Mouse (Mus musculus) cerebellum, adult 8-10 months (tissue): ENCODE results near the gene Hif1an.

Experiments used
- DNase-seq: peaks from one replicate; pipeline ENCODE4 v3.0.0; 2022

Hif1an gene

DNA sequence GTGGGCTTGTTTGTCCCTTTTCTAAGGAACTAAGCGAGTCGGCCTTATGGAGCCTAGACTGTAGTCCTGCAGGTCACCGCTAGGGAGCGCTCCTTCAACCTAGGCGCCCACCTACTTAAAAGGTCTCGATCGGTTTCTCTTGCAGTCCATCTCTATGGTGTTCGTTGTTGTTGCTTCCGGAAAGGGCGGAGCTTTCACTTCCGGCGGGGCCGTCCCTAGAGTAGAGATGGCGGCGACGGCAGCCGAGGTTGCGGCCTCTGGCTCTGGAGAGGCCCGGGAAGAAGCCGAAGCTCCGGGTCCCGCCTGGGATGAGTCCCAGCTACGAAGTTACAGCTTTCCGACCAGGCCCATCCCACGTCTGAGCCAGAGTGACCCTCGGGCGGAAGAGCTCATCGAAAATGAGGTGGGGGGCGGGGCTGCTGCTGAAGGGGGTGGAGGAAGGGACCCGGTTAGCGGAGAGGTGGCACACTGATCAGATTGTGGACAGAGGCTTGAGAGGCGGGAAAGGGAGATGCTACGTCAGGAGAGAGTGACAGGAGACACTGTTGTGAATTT is at the start of gene Hif1an:
Gene Hif1an, plus strand, starts transcription at position 199 of the 555 bp plus-strand sequence.
- peak; percentile 96 for DNase-seq

DNA sequence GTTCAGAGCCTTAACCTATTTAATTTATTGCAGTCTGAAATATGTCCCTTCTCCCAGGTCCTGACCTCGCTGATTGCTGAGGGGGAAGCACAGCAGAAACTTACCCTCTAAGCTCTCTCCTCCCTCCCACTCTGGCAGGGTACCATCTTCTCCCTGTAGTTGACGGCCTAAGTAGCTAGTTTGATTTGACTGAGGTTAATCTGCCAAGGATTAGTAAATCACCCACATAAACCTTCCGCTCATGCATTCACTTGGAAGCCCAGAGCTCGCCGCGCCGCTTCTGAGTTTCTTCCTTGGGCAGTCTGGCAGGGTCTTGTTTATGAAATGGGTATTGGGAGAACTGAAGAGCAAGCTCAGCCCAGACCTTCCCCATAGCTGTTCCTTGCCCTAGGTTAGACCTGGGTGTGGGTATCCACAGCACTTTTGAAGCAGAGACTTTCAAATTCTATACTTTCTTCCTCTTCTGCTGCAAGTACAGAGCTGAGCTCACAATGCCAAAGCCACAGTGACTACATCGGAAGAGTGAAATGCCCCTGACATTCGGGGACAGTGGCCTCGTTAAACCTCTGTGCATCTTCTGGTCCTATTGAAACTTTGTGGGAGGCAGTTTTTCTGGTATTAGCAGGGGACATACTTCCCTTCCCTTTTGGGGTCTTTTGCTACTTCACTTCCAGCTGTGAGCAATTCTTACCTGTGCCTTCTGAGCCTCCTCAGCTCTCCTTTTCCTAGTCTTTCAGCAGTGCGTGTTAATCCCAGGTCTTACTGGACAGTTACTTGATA is 49.4 kb upstream of the Hif1an start:
- no peak for DNase-seq

- DNase-seq: no peak
Measured at GRCm38 (mm10) chr19:44513921-44514482, 48.6 kb upstream of the Hif1an start.

GRCm38 (mm10) chr19:44514521-44515451 is 47.9 kb upstream of the Hif1an start:
- no peak for DNase-seq

GRCm38 (mm10) chr19:44515769-44516168 is 46.9 kb upstream of the Hif1an start:
- no peak for DNase-seq

DNA sequence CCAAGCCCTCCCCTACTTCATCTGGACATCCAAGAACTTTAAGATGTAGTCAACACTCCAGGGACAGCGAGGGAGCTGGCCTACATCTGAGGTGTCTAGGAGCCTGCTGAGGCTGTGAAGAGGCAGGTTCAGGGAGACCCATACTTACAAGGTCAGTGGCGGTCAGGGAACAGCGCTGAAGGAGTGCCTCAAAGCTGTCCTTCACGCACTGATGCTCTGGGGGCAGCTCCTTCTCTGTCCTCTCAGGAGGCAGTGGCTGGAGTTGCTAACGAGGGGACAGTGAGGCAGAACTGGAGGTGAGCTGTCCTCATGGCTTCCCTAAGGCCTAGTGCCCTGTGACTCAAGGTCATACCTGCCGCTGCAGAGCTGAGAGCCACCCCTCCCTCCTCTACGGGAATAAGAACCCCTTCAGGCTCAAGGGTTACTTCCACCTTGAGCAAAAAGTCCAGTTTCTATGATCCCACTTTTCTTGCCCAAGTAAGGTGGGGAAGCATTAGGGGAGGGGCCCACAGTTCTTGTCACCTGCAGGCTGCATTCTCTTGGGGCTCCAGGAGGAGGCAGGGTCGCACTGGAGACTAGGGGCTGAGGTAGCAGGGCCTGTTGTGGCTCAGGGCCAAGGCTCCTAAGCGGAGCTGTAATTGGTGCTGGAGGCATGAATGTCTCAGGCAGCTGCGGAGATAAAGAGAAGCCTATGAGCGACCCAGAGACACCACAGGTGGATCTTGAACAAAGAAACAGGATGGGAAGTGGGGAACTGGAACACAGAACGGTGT is 44.5 kb upstream of the Hif1an start:
- no peak for DNase-seq

DNA sequence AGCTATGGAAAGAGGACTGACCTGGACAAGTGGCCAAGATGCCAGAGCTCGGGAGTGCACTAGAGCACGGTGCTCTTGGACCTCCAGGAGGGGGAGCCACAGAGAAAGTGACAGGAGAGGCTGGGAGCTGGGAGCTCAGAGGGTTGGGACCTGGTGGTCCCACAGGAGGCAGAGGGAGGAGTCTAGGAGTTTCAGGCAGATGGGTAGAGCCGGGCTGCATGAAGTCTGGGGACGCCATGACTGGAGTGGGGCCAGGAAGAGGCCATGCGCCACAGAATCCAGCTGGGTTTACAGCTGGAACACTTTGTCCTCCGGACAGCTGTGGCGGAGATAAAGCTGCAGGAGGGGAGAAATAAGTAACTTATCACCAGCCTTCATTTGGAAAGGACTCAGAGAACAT is 43.5 kb upstream of the Hif1an start:
- DNase-seq: no peak

- no peak for DNase-seq
Measured at GRCm38 (mm10) chr19:44525551-44526205, 37.0 kb upstream of the Hif1an start.

DNA sequence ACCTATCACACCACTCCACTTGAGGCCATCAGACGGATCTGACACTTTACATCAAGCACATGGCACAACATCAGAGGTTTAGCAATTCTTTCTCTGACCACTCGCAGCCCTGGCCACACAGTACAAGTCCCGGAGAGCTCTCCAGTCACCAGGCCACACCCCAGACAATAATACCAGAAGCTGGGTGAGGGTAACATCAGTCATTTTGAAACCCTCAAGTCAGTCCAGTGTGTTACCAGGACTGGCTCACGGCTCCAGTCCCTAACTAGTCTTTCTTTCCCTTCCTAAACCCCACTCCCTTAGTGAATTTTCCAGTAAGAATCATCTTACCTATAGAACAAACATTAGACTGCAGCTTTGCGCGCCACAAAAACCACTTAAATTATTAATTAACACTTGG is 32.6 kb upstream of the Hif1an start:
- no peak for DNase-seq

GRCm38 (mm10) chr19:44535376-44535775 is 27.3 kb upstream of the Hif1an start:
- DNase-seq: no peak

GRCm38 (mm10) chr19:44537416-44537815 is 25.2 kb upstream of the Hif1an start:
- no peak for DNase-seq

DNA sequence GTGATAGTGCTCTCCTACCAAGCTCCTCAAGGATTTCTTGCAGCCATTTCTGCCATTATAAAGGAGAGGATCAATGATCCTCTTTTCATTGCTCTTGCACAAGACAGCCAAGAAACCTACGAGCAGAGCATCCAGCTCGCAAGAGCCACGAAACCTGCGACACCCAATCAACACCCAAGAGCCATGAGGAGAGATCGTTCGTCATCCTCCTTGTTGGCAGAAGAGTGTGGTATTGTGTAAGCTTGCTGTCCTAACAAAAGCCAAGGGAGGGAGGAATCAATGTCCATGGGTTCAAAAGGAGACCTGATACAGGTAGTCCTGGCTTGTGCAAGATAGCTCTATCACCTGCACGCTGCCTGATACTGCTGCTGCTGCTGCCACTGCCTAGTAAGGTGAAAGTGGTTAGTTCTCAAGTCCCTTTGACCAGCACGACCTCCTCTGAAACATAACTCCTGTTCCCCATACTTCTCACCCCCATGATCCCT is 19.9 kb upstream of the Hif1an start:
- DNase-seq: no peak

DNA sequence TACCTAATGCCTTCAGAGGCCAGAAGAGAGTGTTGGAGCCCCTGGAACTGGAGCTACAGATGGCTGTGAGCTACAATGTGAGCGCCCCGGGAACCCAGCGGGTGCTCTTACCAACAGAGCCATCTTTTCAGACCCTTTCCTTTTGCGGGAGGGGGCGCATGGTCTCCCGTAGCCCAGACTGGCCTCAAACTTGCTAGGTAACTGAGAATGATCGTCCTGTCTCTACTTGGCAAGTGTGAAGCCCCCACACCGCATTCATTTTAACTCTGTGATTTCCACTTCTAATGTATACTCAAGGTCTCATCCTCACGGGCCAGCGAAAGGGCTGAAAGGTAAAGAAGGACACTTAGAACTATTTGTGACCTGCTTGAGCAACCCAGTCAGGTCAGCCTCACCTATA is 18.3 kb upstream of the Hif1an start:
- DNase-seq: no peak

DNA sequence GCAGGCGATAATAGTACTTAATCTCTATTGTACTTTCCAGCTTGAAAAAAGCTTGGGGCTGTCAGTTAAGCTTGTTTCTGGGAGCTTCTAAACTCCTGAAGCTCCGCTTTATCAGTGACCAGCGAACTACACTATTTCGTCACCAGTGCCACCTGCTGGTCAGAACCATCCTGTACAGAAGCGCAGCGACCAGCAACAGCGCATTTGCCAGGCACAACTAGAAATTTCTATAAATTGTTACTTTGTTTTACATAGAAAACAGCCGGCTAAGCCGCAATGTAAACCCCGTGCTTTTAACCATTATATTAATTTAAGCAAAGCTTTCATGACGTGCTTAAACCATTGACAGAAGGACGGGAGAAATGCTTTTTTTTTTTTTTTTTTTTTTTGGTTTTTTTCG is 17.9 kb upstream of the Hif1an start:
- DNase-seq: peak; percentile 71

DNA sequence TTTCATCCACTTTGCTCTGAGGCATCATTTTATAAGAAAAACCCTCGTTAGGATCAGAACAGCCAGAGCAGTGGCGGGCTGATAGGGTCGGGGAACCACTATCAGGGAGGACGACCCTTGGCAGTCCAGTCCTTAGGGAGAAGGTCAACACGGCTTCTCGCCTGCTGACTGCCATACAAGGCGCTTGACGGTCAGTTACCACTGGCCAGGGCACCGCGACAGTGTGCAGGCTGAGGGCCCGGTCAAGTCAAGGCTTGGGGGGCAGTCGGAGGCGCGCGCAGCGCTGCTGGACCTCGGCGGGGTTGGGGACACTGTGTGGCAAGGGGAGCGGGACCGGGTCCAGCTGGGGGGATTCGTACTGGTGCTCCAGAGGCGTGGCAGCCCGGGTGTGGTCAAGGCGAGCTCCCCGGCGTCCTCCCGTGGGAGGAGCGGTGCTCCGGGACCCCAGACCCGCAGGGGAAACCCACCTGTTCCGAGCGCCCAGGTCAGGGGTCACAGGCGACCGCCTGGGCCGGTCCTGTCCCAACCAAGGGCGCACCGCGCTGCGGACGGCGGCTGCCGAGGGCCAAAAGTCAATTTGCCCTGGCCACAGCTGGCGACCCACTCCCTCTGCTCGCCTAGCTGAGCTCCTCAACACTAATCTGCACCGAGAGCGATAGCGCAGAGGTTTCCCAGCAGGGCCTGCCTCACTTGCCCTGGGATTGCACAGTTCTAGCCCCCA is 17.2 kb upstream of the Hif1an start, which contains the start of gene Sec31b:
Gene Sec31b, minus strand, starts transcription at position 544 of the 721 bp plus-strand sequence.
- DNase-seq: peak; percentile 33

DNA sequence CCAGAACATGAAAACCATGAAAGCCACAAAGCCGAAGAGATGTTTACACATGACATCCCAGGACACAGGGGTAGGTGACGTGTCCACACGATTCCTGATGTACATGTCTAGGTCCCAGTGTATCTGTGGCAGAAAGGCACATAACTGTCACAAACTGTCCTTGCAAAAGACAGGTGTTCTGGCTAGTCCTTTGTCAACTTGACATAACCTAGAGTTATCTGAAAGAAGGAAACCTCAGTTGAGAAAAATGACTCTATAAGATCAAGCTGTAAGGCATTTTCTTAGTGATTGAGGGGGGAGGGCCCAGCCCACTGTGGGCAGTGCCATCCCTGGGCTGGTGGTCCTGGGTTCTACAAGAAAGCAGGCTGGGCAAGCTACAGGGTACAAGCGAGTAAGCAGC is 9.9 kb upstream of the Hif1an start, which contains the start of gene Gm20538:
Gene Gm20538, minus strand, starts transcription at position 101 of the 400 bp plus-strand sequence.
- no peak for DNase-seq

- DNase-seq: no peak
Measured at GRCm38 (mm10) chr19:44553286-44553685, 9.4 kb upstream of the Hif1an start.

DNA sequence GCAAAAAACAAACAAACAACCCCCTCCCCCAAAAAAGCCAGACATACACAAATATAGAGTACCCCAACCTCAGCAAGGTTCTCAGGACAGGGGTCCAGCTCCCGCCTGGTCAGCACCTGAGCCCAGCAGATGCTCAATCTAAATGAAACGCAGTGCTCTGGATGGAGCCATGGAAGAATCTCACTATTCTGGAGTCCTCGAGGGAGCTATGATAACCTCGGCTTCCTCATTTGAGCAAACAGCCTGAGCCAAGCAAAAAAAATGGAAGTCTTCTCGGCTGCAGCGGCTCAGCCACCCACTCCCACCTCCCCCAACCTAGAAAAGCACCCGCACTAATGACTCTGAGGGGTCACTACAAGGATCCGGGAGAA is 8.2 kb upstream of the Hif1an start:
- DNase-seq: no peak

DNA sequence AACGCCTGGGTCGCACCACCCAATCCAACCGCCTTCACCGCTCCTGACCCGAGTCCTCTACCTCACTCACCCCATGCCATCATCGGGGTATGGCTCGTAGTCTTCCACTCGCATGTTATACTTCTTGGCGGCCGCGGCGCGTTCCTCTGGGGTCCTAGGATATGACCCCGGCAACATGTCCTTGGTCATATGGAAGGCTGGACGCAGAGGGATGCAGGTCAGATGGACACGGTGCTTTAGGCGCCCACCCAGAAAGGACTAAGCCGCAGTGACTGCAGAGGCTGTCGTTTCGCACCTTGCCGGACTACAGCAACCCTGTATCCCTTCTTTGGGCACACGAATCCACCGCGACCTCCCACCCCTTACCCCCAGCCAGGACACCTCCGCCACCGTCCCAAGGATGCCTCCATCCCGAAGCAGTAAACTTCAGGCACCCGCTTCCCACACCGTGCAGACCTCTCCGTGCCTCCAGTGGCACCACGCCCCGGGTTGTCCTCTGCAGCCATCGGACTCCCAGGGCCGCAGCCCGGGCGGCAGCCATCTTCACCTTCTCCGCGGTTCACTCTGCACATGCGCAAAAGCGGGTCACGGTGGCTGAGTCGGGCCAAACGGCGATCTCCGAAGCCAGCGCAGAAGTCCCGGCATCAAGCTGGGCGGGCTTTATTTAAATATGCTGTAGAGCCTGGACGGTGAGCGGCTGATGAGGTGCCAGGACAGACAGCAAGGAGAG is 7.6 kb upstream of the Hif1an start, which contains the start of gene Ndufb8:
Gene Ndufb8, minus strand, starts transcription at position 580 of the 730 bp plus-strand sequence.
- DNase-seq: peak; percentile 95

- no peak for DNase-seq
Measured at GRCm38 (mm10) chr19:44564006-44564405, 1.4 kb downstream of the Hif1an start.
